Mouse (Mus musculus): ENCODE measurements around the gene 4930451I11Rik. TPM values are rescaled to one million over a fixed set of nuclear protein-coding genes. Genes with fewer than 3 reads are reported as not detected.

The 4930451I11Rik gene
- total RNA-seq, 2 experiments from 2014 or later, result not detected

DNA sequence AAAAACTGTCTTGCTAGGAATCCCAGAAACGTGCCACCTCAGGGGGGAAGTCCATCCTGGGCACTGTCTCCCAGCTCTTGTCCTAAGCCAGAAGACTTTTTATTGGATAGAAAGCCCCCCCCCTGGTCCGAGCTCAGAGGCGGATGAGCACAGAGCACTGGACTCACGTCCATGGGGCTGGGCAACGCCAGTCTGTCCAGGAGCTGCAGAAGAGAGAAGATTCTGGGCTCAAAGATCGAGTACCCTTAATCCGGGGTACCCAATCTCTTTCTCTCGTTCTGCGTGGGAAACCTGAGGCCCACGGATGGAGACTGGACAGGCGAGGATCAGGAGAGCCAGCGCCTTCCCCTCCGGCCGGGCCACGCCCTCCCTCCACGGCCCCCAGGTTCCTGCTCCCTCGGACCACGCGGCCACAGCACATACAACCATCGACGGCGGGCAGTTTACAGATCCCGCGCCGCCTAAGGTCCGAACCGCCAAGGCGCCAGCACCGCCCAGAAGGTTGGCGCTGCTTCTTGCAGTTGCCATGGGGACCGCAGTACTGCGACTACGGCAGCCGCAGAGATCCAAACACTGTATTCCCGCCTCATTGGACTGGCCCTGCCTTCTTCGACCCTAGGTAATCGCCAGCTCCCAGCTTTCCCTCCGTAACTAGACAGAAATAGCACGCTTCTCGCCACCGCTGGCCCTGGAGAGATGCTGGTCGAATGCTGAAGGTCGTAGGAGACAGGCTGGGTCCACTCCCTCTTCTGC lies 22.6 kb downstream of the 4930451I11Rik start:
- peak; percentile 84 to 91 for DNase-seq (ENCODE audit: extremely low spot score in 1 of 2, low spot score in 2 of 2)
- intact Hi-C loops (cut with DNase I), result no loop called here

DNA sequence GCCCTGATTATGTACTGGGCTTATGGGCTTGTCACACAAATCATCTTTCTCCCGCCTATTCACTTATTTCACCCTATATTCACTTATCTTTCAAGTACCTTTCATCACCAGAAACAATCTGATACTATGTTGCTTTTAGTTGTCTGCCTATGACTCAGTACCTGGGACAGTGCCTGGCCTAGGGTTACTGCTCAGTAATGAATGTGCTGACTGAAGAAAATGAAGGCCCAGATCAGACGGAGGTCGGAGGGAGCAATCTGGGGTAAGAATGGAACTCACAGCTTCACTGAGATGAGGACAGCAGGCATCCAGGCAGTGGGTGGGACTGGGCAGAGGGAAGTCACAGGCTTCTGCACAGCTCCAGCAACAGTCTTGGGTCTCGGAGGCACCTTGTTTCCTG lies 24.0 kb downstream of the 4930451I11Rik start:
- DNase-seq (ENCODE audit: extremely low spot score in 1 of 2, low spot score in 2 of 2), result no peak
- intact Hi-C loops (cut with DNase I), result no loop called here

DNA sequence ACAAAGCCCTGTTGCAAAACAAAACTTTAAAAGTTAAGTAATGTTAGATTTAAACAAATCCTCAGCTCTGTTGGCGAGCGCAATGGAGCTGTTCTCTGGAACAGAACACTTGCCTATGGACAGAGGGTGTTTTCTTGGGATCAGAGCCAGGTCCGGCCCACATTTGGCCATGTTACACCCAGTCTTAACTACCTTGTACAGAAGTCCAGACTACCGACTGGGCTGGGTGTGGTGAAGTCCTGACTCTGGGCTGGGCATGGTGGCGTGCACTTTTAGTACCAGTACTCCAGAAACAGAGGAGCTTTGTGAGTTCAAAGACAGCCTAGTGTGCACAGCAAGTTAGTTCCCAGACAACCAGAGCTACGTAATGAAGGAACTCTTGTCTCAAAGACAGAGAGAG lies 24.5 kb downstream of the 4930451I11Rik start:
- intact Hi-C loops (cut with DNase I), result no loop called here
- no peak for DNase-seq (ENCODE audit: extremely low spot score in 1 of 2, low spot score in 2 of 2)

DNA sequence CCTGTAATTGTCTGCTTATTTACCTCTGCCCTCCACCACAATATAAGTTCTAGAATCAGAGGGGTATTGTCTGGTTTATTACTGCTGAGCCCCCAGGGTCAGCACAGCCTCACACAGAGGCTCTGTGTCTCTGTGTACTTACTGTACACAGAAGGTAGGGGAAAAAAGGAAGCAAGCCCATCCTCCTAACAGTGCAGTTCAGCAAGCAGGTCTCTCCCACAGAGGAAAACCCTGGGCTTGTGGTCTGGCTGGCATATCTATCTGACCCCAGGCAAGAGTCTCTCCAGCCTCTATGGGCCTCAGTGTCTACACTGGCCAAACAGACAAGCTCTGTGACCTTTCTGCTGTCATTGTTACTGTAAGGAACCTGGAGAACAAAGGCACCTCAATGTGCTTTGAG lies 27.7 kb downstream of the 4930451I11Rik start:
- intact Hi-C loops (cut with DNase I), result no loop called here

DNA sequence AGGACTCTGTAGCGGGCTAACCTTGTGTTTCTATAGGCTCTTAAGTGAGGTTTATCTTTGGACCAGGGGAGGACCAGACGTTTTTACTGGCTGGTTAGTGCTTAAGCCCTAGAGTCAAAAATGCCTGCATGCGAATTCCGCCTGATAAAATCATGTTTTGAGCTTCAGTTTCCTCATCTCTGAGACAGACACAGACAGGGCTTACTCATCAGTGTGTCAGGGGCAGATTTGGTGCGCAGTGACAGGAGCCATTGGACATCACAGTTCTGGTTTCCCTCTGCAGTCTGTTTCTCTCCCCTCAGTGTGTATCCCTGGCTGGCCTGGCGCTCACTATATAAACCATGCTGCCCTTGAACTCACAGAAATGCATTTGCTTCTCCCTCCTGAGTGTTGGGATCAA lies 28.3 kb downstream of the 4930451I11Rik start:
- intact Hi-C loops (cut with DNase I), result no loop called here
- DNase-seq (ENCODE audit: extremely low spot score in 1 of 2, low spot score in 2 of 2), result no peak

More for the DNA sequence above, 27.7 kb downstream of the 4930451I11Rik start:
- DNase-seq (ENCODE audit: extremely low spot score in 1 of 2, low spot score in 2 of 2), result no peak

DNA sequence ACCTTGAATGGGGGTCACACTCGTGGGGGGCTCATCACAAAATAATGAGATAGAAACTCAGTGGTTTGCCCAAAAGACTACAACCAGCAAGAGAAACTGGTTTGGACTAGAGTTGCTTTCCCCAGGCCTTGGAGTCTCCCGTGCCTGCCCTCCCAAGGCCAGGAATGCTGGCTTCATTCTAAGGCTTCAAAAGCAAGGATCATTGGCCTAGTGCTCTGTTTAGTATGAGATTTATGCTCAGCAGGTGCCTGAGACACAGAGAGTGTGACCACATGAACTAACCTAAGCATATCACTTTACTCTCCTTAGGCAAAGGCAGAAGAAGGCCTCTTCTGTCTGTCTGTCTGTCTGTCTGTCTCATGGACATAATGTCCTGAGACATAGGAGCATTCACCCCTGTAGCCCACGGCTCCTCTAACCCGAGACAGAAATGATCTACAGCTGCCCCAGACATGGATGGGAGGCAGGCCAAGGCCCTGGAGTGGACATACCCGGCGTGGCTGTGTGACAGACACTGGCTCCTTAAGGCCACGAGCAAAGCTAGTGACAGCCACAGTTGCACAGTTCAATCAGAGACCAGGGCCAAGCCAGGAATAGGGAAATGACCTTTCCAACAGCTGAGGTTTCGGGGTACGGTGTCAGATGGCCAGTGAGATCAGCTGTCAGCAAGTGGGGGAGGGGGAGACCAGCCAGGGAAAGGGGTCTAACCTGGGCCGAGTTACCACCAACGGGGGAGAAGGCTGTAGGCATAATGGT lies 29.1 kb downstream of the 4930451I11Rik start:
- intact Hi-C loops (cut with DNase I), result no loop called here
- peak in 1 of 2 experiments; percentile 29 for DNase-seq (ENCODE audit: extremely low spot score in 1 of 2, low spot score in 2 of 2)

DNA sequence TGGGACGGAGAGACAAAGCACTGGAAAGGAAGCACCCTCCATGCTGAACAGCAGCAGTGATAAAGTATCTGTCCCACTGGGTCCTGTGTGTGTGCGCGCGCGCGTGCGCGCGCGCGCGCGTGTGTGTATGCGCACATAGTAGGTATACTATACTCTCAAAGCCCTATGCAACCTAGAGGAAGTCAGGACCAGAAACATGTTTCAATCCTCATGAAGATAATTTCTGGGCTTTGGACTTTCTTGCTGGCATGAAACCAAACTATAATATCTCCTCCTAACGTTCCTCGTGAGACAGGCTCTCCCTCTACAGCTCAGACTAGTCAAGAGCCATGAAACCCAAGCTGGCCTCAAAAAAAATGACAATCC lies 30.4 kb downstream of the 4930451I11Rik start:
- DNase-seq (ENCODE audit: extremely low spot score in 1 of 2, low spot score in 2 of 2), result no peak
- intact Hi-C loops (cut with DNase I), result no loop called here

DNA sequence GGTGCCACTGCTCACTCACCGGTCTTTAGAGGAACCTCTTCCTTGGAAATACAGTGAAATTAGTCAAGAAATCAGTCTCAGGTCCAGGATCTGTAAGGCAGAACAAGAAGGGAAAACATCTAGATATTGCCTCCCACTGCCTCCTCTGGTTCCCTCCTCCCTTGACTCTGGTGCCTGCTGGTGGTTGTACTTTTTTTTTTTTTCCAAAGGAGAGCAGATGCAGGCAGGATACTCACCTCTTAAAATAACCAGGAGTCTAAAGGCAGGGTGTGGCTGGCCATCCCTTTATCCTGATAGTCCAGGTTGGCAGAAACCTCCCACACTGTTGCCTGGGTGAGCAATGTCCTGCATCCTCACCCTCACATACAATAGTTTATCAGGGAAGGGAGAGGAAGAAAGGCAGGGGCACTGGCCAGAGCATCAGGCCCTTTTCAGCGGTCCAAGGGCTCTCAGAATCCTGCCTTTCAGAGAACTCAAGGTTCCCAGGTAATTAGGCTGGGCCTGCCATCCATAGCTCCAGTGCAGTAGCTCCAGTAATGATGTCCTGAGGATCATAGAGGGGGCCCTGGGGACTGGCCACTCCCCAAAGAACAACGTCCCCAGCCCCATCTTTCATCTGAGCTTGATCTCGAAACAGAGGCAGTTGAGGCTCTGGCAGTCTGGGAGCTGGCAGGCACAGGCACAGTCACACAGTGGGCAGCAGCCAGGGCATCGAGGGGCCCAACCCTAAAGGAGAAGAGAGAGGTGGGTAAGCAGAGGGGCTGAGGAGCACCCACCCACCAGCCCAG lies 31.0 kb downstream of the 4930451I11Rik start:
- peak in 1 of 2 experiments; percentile 31 for DNase-seq (ENCODE audit: extremely low spot score in 1 of 2, low spot score in 2 of 2)

DNA sequence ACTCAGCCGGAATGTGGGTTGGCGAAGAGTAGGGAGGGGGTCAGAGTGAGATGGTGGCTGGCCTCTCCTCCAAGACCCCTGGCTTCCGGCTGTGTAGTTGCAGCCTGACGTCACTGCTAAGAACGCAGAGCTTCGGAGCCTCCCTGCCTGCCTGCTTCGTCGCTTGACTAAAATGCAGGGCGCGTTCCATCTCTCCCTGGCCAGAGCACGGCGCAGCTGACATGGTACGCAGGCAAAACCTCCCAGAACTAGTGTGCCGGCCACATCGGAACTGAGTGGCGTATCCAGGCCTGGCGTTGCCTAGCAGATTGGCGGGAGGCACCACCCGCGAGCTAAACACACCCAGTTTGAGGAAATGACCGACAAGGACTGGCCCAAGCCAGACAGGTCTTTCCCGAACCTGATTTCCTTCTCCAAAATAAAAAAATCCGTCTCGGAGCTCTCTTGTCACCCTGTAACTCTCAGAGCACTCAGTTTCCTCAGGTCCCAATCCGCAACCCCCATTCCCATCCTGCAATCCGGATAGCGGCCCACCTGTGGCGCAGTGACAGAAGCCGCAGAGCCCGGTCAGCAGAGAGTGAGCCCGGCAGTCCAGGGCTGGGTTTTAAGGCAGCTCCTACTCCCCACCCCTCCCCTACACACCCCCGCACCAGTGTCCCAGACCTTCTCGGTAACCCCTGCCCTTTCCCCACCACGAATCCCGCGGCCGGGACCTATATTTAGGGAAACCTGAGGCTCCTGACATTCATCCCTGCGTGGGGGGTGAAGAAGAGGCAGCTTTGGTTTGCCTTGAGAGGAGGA lies 31.8 kb downstream of the 4930451I11Rik start:
- intact Hi-C loops (cut with DNase I), result no loop called here
- peak in 1 of 2 experiments; percentile 72 for DNase-seq (ENCODE audit: extremely low spot score in 1 of 2, low spot score in 2 of 2)

More for the DNA sequence above, 31.0 kb downstream of the 4930451I11Rik start:
- intact Hi-C loops (cut with DNase I), result no loop called here

DNA sequence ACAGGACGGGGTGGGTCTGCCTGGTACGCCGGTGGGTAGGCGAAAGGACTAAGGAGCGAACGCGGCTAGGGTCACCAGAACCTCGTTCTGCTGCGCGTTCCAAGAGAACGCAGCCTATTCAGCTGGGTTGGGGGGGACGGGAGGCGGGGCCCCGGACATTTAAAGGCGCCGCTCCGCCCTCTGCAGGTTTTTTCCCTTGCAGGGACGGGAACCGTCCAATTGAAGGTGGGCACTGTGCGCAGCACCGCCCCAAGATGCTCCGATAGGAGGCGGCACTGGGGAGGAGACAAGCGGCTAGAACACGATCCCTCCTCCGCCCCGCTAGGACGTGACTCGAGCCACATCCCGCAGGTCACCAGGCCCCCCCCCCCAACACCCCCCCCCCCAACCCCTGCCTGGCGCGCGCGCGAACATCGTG lies 32.4 kb downstream of the 4930451I11Rik start:
- intact Hi-C loops (cut with DNase I), result no loop called here
- DNase-seq (ENCODE audit: extremely low spot score in 1 of 2, low spot score in 2 of 2), result peak; percentile 96 to 98

DNA sequence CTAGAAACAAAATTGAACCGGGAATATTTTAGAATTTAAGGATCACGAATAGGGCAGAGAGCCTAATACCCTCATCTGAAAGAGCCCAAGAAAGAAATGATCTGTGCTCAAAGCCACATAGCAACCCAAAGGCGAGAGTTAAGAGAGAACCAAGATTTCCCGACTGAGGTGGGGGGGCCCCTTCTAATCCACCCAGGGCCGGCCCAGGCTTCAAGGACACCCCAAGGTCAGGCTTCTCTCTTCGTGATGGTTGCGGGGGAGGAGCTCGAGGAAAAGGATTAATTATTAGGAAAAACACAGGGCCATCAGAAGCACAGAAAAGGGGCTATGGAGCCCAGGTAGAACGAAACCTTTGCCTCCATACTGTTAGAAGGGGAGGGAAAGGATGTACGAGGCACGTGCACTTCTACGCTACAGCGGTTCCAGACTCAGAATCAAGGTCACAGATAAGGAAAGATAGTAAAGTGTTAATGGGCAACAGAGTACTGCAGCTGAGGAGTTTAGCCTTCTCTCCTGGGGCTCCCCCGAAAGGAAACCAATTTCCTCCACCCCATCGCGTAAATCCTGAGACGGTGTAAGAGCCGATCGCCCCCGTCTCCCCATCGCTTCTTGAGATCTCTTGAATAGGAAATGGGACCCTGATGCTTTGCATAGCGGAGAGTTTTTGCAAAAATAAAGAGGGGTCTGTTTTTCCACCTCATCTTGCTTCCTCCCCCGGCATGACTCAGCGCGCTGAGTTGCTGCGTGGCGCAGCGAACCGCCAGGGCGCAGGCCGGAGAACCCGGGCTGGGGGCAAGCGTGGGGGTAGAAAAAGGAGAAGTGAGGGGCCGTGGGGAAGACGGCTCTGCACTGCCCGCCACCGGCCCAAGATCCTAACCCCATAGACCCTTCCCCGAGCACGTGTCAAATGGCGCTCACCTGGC lies 33.1 kb downstream of the 4930451I11Rik start:
- intact Hi-C loops (cut with DNase I), result no loop called here
- peak in 1 of 2 experiments; percentile 48 for DNase-seq (ENCODE audit: extremely low spot score in 1 of 2, low spot score in 2 of 2)

DNA sequence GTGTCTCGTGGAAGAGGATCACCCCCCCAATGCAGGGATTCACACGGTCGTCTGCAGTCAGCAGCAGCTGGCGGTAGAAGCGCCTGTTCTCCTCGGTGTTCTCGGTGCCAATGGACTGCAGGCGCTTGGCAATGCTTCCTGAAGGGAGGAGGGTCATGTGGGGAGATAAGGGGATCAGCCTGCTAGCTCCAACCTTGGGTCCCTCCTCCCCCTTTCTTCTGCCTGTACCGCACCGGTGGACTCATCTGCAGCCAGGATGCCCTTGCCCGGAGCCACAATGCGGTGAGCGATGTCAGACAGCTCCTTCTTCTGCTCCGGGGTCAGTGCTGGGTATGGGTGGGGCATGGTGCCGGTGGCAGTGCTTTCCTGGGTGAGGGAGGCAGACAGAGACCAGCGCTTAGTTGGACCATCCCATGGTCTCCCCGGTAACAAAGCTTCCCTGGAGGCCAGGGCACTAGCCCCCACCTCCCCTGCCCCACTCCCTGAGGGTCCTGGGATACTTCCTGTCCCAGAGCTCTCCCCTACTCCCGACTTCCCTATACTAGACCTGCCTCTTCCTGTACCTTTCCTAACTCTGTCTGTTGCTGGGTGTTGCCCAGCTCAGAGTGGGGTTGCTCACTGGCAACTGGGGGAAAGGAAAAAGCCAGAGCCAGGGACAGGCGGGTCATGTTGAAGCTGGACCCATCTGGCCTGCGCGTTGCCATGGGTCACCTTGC lies 33.9 kb downstream of the 4930451I11Rik start, which contains the start of gene Fam57b:
TSS of gene Fam57b (plus strand) at position 258 of the 716 bp plus-strand sequence.
- intact Hi-C loops (cut with DNase I), result no loop called here
- peak in 1 of 2 experiments; percentile 39 for DNase-seq (ENCODE audit: extremely low spot score in 1 of 2, low spot score in 2 of 2)

DNA sequence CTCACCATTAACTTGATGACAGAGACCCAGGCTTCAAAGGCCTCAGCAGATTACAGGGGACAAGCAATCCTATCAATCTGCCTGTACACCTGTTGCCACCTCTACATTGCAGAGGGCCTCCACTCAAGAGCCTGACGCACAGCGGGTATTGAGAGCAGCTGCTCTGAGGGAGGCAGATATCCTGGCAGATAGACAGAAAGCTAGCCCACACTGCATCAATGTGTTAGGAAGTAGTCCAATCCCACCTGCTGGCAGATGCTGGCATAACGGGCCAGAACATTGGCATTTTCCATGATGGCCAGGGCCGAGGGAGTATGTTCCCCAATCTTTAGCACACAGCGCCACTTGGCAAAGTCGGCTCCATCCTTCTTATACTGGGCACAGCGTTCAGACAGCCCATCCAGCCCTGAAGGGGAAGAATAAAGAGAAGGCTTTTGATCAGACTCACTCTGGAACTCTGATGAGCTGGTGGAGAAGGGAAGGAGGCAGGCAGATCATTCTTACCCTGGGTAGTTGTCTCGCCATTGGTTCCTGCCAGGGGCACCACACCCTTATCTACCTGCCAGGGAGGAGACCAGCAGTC lies 35.0 kb downstream of the 4930451I11Rik start:
- intact Hi-C loops (cut with DNase I), result no loop called here

DNA sequence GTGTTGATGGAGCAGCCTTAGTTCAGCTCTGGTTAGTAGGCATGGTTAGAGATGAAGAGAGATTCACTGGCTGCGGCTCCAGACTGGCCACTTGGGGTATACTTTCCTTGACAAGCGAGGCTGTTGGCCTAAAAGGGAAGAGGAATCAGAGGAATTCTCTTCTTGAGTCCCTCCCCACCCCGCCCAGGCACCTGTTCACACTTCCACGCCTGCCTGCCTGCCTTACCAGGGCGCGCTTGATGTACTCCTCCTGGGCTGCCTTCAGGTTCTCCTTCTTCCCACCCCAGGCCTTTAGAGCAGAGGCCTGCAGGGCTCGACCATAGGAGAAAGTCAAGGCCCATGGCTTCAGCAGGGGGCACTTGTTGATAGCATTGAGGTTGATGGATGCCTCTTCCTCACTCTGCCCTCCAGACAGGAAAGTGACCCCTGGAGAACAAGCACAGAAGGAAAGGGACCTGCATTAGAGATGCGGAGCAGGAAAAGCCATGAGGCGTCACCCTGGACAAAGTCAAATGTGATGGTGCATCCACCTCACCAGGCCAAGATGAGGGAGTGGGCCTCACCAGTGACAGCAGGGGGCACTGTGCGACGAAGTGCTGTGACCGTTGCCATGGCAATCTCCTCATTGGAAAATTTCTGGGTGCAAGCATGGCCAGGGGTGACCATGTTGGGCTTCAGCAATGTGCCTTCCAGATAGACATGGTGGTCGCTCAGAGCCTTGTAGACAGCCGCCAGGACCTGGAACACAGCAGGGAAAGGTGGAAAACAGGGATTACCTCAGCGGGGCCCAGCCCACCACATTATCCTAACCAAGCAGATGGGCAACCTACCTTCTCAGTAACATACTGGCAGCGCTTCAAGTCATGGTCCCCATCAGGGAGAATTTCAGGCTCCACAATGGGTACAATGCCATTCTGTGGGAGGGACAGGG lies 35.8 kb downstream of the 4930451I11Rik start:
- peak in 1 of 2 experiments; percentile 41 for DNase-seq (ENCODE audit: extremely low spot score in 1 of 2, low spot score in 2 of 2)
- intact Hi-C loops (cut with DNase I), result no loop called here

More for the DNA sequence above, 35.0 kb downstream of the 4930451I11Rik start:
- peak in 1 of 2 experiments; percentile 39 for DNase-seq (ENCODE audit: extremely low spot score in 1 of 2, low spot score in 2 of 2)

DNA sequence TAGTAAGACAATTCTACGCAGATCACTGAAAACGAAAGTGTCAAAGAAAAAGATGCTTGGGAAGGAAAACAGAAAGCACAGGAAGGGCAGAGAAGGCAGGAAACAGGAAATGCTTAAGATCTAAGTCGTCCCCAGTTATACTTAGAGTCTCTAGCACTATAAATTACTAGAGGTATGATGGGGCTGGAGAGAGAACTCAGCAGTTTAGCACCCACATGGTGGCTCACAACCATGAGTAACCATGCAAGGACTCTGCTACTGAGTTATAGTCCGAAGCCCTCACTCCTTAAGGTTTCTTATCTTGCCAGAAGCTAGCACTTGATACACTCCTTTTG lies 37.2 kb downstream of the 4930451I11Rik start:
- intact Hi-C loops (cut with DNase I), result no loop called here

More for the DNA sequence above, 37.2 kb downstream of the 4930451I11Rik start:
- DNase-seq (ENCODE audit: extremely low spot score in 1 of 2, low spot score in 2 of 2), result no peak
